Mouse (Mus musculus) cerebellum, adult 11 months (tissue): ENCODE measurements around the gene Krtap16-3.

Source experiments
- DNase-seq: peaks from one replicate; pipeline ENCODE4 v3.0.0; 2022

The Krtap16-3 gene

GRCm38 (mm10) chr16:88962773-88963172 lies at the start of gene Krtap16-3:
Gene Krtap16-3, minus strand, starts transcription at chr16:88962873.
- DNase-seq = no peak

- no peak for DNase-seq
These were observed 48.0 kb upstream of the Krtap16-3 start, which contains the start of gene Krtap22-2 for GRCm38 (mm10) chr16:89010659-89011058. Gene Krtap22-2, minus strand, starts transcription at chr16:89010759.

DNA sequence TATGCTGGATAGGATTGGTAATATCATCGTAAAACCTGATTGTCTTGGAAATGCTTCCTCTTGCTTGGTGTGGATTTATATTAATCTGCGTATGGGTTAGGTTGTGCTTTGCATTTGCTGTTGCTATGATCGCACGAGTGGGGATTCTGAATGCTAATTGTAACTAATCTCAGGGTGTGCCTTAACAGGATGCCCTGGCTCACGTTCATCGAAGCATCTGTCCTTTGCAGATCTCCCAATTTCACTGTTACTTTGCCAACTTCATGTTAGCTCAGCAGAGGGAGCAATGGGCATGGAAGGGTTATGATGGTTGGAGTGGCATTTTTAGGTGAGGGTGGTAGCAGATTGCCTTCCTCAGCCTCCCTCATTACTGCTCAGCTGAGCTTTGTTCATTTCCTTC lies 21.6 kb downstream of the Krtap16-3 start:
- no peak for DNase-seq

DNA sequence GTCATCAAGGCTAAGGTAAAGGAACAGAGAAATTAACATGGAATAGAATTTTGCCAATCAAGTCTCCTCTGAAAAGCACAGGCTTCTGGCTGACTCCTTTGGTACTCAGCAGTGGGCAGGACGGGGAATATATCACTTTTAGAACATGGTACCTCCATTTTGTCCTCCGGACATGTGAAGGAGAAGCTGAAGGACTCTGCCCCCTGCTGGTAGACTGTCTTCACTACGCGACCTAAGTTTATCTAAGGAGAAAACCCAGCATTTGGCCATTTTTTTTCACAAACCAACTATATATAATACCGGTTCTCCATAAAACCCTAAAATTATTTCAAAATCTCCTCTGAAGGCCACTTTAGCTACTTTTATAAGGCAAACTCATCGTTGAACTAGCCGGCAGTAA lies 24.4 kb downstream of the Krtap16-3 start:
- no peak for DNase-seq

DNA sequence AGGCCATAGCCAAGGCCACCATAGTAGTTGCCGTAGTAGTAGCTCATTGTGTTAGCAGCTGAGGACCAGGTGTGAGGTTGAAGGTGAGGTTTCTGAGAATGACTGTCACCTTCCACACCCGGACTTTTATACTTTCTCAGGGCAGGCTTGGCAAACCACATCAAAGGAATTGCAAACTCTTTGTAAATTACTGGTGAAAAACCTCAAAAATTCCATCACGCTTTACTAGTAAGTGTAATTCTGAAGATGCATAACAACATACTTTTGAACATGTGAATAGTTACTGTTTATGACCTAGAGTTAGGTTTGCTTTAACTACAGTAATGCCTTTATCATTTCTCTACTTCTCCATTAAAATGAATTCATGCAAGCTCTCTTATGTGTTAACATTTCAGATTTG lies 30.5 kb downstream of the Krtap16-3 start, which contains the start of gene Krtap19-9b:
Gene Krtap19-9b (minus strand): TSS at position 101 of the 400 bp plus-strand sequence.
- DNase-seq = no peak
